Mouse (Mus musculus) forebrain, embryonic 11.5 days (tissue): ENCODE data around the gene Efhd1. TPM values are rescaled to one million over a fixed set of nuclear protein-coding genes. Genes with fewer than 3 reads are reported as not detected.
A peak's percentile ranks its signal among the peaks of the same experiment; 100 is the strongest.

ENCODE experiments used
- ATAC-seq: fragments of 200-750 bp; cut with Nextera tagmentation; replicated peaks from 2 replicates; pipeline ENCODE4 v1.8.0; 2017; ENCODE audit warnings: moderate TSS enrichment; ENCODE audit not compliant: low FRiP score
- DNase-seq: peaks from one replicate; pipeline ENCODE4 v3.0.0-alpha.2; 2017; ENCODE audit warnings: low spot score
- H3K27ac ChIP-seq: fragments of 300-500 bp; sonication (generic); 2 replicates; pipeline ENCODE4 v1.5.1; 2014; ENCODE audit warnings: low read depth, low read length
- H3K27me3 ChIP-seq: fragments of 300-500 bp; sonication (generic); 2 replicates; pipeline ENCODE4 v1.6.1; 2014; ENCODE audit warnings: mild to moderate bottlenecking, low read length, mixed read lengths; ENCODE audit not compliant: control insufficient read depth, insufficient read depth
- H3K36me3 ChIP-seq: fragments of 300-500 bp; sonication (generic); 2 replicates; pipeline ENCODE4 v1.6.1; 2014; ENCODE audit warnings: mild to moderate bottlenecking, low read length, moderate library complexity, mixed read lengths; ENCODE audit not compliant: control insufficient read depth, insufficient read depth
- H3K4me1 ChIP-seq: fragments of 300-500 bp; sonication (generic); replicated peaks from 2 replicates; pipeline ENCODE4 v1.6.1; 2014; ENCODE audit warnings: low read length, mixed read lengths; ENCODE audit not compliant: control insufficient read depth, insufficient read depth
- H3K4me2 ChIP-seq: fragments of 300-500 bp; sonication (generic); 2 replicates; pipeline ENCODE4 v1.6.1; 2014; ENCODE audit warnings: low read depth, mild to moderate bottlenecking, low read length, moderate library complexity, mixed read lengths; ENCODE audit not compliant: severe bottlenecking
- H3K4me3 ChIP-seq: fragments of 300-500 bp; sonication (generic); 2 replicates; pipeline ENCODE4 v1.5.1; 2014; ENCODE audit warnings: low read depth, low read length
- H3K9ac ChIP-seq: fragments of 300-500 bp; sonication (generic); 2 replicates; pipeline ENCODE4 v1.6.1; 2014; ENCODE audit warnings: low read length
- H3K9me3 ChIP-seq: fragments of 300-500 bp; sonication (generic); 2 replicates; pipeline ENCODE4 v1.6.1; 2016; ENCODE audit warnings: low read length, mixed read lengths; ENCODE audit not compliant: control insufficient read depth
- WGBS: fragments of 180-500 bp; shearing (Covaris S2); extraction: QIAGEN DNeasy Blood & Tissue Kit; methylation state at CpG from one replicate; pipeline ENCODE4 v1.1.7; 2014; 5-methylcytosine and 5-hydroxymethylcytosine counted together
- polyA plus RNA-seq: library from polyadenylated mRNA; unstranded; fragments of >200 nt; fragmentation: Nextera tagmentation; extraction: Ambion mirVana; gene quantifications from 2 replicates; pipeline ENCODE4 v1.2.1, GENCODE M21; 2014

Efhd1 gene
- polyA plus RNA-seq, 1 experiment from 2014 or later, result 2.6 TPM

DNA sequence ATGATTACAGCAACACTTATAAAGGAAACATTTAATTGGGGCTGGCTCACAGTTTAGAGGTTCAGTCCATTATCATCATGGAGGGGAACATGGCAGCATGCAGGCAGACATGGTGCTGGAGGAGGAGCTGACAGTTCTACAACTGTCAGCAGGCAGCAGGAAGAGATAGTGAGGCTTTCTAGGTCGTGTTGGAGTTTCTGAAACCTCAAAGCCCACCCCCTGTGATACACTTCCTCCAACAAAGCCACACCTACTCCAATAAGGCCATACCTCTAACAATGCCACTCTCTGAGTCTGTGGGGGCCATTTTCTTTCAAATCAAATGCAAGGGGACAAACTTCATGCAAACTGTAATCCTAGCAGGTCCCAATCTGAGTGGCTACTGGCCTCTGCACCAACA is 56.9 kb downstream of the Efhd1 start:
- Histone ChIP-seq H3K9ac (no peak overlapping the region), H3K27ac (no peak overlapping the region), H3K4me3 (no peak overlapping the region), H3K4me1 (no peaks in the 10 kb centered on the region), H3K36me3 (no peaks in the 10 kb centered on the region), H3K4me2 (no peak overlapping the region), H3K9me3 (peaks cover 6% of the 10 kb centered on the region; the same call in 1 of the 2 replicates), H3K27me3 (no peaks in the 10 kb centered on the region)
- 4% methylated on average over 1 of the region's 1 CpGs for WGBS
- ATAC-seq (no peak), DNase-seq (no peak)

DNA sequence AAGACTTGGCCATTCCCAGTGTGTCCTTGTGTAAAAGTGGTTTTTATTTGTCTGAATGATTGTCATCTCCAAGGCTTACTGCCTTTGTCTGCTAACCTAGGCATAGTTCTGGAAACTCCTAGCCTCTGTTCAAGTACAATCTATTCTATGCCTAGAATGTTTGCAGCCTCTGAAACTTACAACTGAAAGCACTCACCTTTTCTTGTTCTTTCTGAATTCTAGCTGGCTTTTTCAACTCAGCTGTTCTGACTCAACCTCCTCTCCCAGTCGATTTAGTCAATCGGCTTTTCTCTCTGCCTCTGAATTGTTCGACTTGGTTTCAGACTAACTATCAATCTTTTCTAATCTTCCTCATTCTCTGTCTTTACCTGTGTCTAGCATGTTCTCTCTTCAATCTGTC is 58.6 kb downstream of the Efhd1 start:
- Histone ChIP-seq H3K4me3 (no peak overlapping the region), H3K4me2 (no peak overlapping the region), H3K9ac (no peak overlapping the region), H3K4me1 (no peaks in the 10 kb centered on the region), H3K27me3 (no peaks in the 10 kb centered on the region), H3K27ac (no peak overlapping the region), H3K36me3 (no peaks in the 10 kb centered on the region), H3K9me3 (peaks cover 6% of the 10 kb centered on the region; the same call in 1 of the 2 replicates)
- DNase-seq (no peak), ATAC-seq (no peak)
- WGBS, result 87% methylated on average over 3 of the region's 3 CpGs

DNA sequence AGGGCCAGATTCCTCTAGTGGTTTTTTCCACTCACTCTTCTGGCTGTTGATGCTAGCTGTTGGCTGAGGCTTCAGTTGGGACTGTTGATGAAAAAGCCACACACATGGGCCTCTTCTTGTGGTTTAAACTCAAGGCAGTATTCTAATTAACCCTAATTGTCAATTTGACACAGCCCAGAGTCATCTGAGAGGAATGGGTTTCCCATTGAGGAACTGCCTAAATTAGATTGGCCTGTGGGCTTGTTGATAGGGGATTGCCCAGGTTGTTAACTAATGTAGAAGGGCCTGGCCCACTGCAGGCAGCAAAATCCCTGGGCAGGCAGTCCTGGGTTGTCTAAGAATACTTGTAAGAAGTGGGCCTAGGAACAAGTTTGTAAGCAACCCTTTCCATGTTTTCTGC is 60.5 kb downstream of the Efhd1 start:
- Histone ChIP-seq H3K27me3 (no peaks in the 10 kb centered on the region), H3K9ac (no peak overlapping the region), H3K4me3 (no peak overlapping the region), H3K4me1 (no peaks in the 10 kb centered on the region), H3K36me3 (no peaks in the 10 kb centered on the region), H3K27ac (no peak overlapping the region), H3K9me3 (peaks cover 6% of the 10 kb centered on the region; the same call in 1 of the 2 replicates), H3K4me2 (no peak overlapping the region)
- DNase-seq (no peak), ATAC-seq (no peak)

DNA sequence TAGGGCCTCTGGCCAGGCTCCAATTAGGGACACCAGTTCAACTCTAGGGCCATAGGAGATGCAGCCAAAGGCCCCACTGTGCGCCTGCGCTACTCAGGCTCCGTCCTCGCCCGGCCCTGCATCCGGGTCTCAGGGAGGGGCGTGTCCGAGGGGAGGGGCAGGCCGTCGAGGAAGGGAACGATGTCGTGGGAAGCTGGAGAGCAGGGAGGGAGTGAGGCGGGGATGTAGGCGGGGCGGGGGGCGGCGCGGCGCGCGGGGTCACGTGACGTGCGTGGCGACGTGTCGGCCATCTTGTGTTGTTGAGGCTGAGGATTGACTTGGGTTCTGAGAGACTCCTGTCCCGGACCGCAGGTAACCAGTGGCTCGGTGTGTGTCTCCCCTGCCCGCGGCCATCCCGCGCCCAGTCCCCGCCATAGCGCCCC is 62.6 kb downstream of the Efhd1 start, which contains the start of gene Gigyf2:
Gigyf2 (plus strand) TSS at position 257 of the 422 bp plus-strand sequence.
- peak within 1 kb of the TSS; percentile 77 for H3K4me2 ChIP-seq

DNA sequence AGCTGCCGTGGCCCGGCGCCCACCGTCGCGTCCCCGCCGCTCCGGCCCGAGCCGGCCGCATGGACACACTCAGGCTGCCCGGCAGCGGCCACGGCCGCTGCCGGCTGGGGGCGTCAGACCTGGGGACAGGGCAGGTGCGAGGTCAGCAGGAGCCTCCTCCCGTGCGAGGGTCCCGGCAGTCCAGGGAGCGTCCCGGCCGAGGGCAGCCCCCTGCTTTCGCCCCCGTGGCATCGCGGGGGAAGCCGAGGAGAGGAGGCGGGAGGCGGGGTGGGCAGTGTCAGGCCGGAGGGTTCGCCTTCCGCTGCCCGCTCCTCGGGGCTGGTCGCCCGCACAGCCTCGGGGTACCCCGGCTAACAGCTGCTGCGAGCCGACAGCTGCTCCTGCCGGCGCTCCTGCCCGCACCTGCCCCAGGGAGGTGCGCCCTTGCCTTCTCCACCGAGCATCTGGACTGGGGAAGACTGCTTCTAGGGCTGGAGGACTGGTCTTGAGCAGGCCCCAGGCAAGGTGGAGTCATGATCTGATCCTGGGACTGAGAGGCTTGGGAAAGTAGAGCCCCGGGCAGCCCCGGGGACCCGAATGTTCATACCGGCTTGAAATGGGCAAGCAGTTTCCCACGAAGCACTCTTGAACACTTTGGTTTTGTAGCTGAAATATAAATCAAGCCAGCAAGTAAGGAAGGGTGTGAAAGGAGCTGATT is 63.1 kb downstream of the Efhd1 start:
- no peak for DNase-seq
- peak overlapping the region; percentile 99 for H3K4me3 ChIP-seq
- H3K27me3 ChIP-seq, result no peaks in the 10 kb centered on the region
- H3K9ac ChIP-seq, result peak overlapping the region; percentile 92
- ATAC-seq, result no peak; the same call in 1 of the 2 replicates
- H3K4me1 ChIP-seq, result no peaks in the 10 kb centered on the region
- 1% methylated on average over 52 of the region's 53 CpGs for WGBS
- no peaks in the 10 kb centered on the region for H3K36me3 ChIP-seq
- H3K4me2 ChIP-seq, result peak overlapping the region; percentile 77
- peak overlapping the region; percentile 76 for H3K27ac ChIP-seq
- no peaks in the 10 kb centered on the region for H3K9me3 ChIP-seq

More for the DNA sequence above, 62.6 kb downstream of the Efhd1 start, which contains the start of gene Gigyf2:
- Histone ChIP-seq H3K4me1 (no peaks in the 10 kb centered on the region), H3K27me3 (no peaks in the 10 kb centered on the region), H3K27ac (peak within 1 kb of the TSS; percentile 76), H3K9me3 (no peaks in the 10 kb centered on the region; the same call in 1 of the 2 replicates), H3K9ac (peak within 1 kb of the TSS; percentile 92), H3K4me3 (peak within 1 kb of the TSS; percentile 99), H3K36me3 (no peaks in the 10 kb centered on the region)
- ATAC-seq (peak; percentile 97), DNase-seq (peak; percentile 99)
- WGBS, result under 1% methylated on average over 36 of the region's 36 CpGs

DNA sequence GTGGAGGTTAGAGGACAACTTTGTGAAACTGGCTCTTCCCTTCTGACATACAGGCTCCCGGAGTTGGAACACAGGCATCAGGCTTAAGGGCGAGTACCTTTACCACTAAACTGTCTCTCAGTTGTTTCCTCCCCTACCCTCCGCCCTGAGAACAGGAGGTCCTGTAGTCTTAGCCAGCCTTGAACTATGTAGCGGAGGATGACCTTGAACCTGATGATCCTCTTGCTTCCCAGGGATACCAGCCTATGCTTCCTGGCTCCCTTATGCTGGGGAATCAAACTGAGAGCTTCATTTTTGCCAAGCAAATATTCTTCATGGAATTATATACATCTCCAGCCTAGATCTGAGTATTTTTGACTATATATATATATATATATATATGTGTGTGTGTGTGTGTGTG is 67.6 kb downstream of the Efhd1 start:
- H3K4me2 ChIP-seq, result no peak overlapping the region
- no peak for DNase-seq
- no peak overlapping the region for H3K4me3 ChIP-seq
- no peak overlapping the region for H3K27ac ChIP-seq
- no peak for ATAC-seq
- H3K27me3 ChIP-seq, result no peaks in the 10 kb centered on the region
- no peaks in the 10 kb centered on the region; the same call in 1 of the 2 replicates for H3K36me3 ChIP-seq
- H3K9ac ChIP-seq, result no peak overlapping the region
- no peaks in the 10 kb centered on the region for H3K4me1 ChIP-seq
- no peaks in the 10 kb centered on the region for H3K9me3 ChIP-seq
- 96% methylated on average over 4 of the region's 4 CpGs for WGBS

DNA sequence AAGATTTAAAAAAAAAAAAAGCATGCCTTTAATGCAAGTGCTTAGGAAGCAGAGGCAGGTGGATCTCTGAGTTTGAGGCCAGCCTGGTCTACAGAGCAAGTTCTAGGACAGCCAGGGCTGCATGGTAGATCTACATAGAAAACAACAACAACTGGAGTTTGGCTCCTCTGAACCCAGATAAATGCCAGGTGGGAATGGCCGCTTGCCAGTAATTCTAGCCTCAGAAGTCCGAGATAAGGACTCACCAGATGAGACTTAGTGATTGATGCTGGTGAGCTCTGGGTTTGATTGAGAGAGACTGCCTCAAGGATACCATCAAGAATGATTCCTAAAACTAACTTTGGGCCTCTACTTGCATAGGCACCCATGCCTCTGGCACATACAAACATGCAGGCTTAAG is 86.4 kb downstream of the Efhd1 start:
- H3K9ac ChIP-seq, result no peak overlapping the region
- no peaks in the 10 kb centered on the region for H3K36me3 ChIP-seq
- H3K9me3 ChIP-seq, result no peaks in the 10 kb centered on the region
- no peaks in the 10 kb centered on the region for H3K4me1 ChIP-seq
- H3K4me3 ChIP-seq, result no peak overlapping the region
- no peak overlapping the region for H3K27ac ChIP-seq
- no peak overlapping the region for H3K4me2 ChIP-seq
- DNase-seq (no peak), ATAC-seq (no peak)
- no peaks in the 10 kb centered on the region for H3K27me3 ChIP-seq
- 96% methylated on average over 2 of the region's 2 CpGs for WGBS

DNA sequence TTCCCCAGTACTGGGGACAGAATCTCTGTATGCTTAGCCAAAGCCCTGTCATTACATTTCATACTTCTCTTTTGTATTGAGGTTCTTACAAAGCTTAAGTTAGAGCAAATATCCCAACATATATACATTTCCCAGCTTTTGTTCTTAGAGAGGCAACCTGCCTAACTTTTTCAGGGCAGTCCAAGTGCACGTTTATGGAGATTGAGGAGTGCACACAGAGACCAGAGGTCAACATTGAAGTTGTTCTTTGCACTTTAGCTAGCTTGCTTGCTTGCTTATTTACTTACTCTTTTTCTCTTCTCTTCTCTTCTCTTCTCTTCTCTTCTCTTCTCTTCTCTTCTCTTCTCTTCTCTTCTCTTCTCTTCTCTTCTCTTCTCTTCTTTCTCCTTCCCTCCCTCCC is 96.1 kb downstream of the Efhd1 start:
- H3K4me2 ChIP-seq, result no peak overlapping the region
- no peak overlapping the region for H3K27ac ChIP-seq
- no peaks in the 10 kb centered on the region for H3K9me3 ChIP-seq
- no peaks in the 10 kb centered on the region for H3K36me3 ChIP-seq
- ATAC-seq (no peak), DNase-seq (no peak)
- no peak overlapping the region for H3K4me3 ChIP-seq
- no peaks in the 10 kb centered on the region for H3K27me3 ChIP-seq
- 82% methylated on average over 1 of the region's 1 CpGs for WGBS
- no peak overlapping the region for H3K9ac ChIP-seq
- no peaks in the 10 kb centered on the region for H3K4me1 ChIP-seq
